In genomic region chr19:47250931-47251330, GRCm38 (mm10) we compare ENCODE assay signal across 25 mouse cellular contexts.
DNase-seq lines count a peak whose midpoint lies in the region; ATAC-seq and TF ChIP-seq lines count a peak whose summit lies in the region.
"Had no signal": no experiment of that assay in that cellular context is flagged by ENCODE, and none has a peak within 500 bp of the region (broad histone marks: within the 10 kb centered on the region; RNA-seq: fewer than 3 reads in every experiment).

No protein-coding gene starts in this region.

- H3K27me3 ChIP-seq in midbrain, embryonic 13.5 days, result peaks cover 40% of the 10 kb centered on the region
- peaks cover 39% of the 10 kb centered on the region for H3K27me3 ChIP-seq in midbrain, embryonic 15.5 days (replicated peaks)

- ATAC-seq in midbrain, embryonic 13.5 days, result 0 out of 2 replicates have a peak, but pooled peaks have one; percentile 30
- no peak for ATAC-seq in midbrain, embryonic 15.5 days (replicated peaks)
- ATAC-seq in granulocyte monocyte progenitor cell, adult 5-6 weeks (replicated peaks; ENCODE audit: poor library complexity, severe bottlenecking), result no peak
- ATAC-seq: activated CD4-positive, CD25-positive, alpha-beta regulatory T cell, adult 4 months; forebrain, postnatal 0 days; inflammation-experienced regulatory T-cells, adult 6 months had no signal

- no peak for DNase-seq in gastrocnemius, adult 2 months
- no peak for DNase-seq in gastrocnemius, postnatal 36 days
- peak; percentile 45 for DNase-seq in embryo, embryonic 10.5 days (ENCODE audit: low spot score)
- DNase-seq in heart, adult 11 months, result no peak
- DNase-seq: adrenal gland, postnatal 10 days; B cell, adult 2 months; cerebellum, adult 9-10 months; forebrain, postnatal 0 days; heart, postnatal 4 days; kidney, adult 18-20 months; liver; lung, postnatal 4 days; right cerebral cortex, postnatal 25 days; spleen, adult 18-20 months had no signal

- 0 out of 2 replicates have a peak, but pooled peaks cover 2% of the 10 kb centered on the region for H3K9me3 ChIP-seq in midbrain, embryonic 13.5 days
- no peaks in the 10 kb centered on the region for H3K9me3 ChIP-seq in midbrain, embryonic 15.5 days
- H3K9me3 ChIP-seq: heart, embryonic 10.5 days; limb, embryonic 10.5 days; liver, embryonic 15.5 days; lung, embryonic 15.5 days had no signal

- no peak overlapping the region for H3K9ac ChIP-seq in midbrain, embryonic 13.5 days (replicated peaks)
- no peak overlapping the region for H3K9ac ChIP-seq in midbrain, embryonic 15.5 days
- H3K9ac ChIP-seq: forebrain, postnatal 0 days; liver, embryonic 15.5 days; lung, embryonic 15.5 days had no signal

- peak overlapping the region; percentile 84; the same call in 1 of the 2 replicates for H3K27ac ChIP-seq in gastrocnemius, adult 2 months
- H3K27ac ChIP-seq in midbrain, embryonic 13.5 days, result no peak overlapping the region
- no peak overlapping the region for H3K27ac ChIP-seq in midbrain, embryonic 15.5 days
- H3K27ac ChIP-seq: heart, embryonic 10.5 days; left cerebral cortex, adult 2 months; limb, embryonic 10.5 days; liver, embryonic 15.5 days; lung, embryonic 15.5 days had no signal

- peaks cover 9% of the 10 kb centered on the region for H3K4me1 ChIP-seq in midbrain, embryonic 13.5 days (replicated peaks)
- H3K4me1 ChIP-seq in midbrain, embryonic 15.5 days, result peaks cover 8% of the 10 kb centered on the region

- TF ChIP-seq CTCF in gastrocnemius, adult 2 months (IDR thresholded peaks at IDR 0.05), result no peak

- H3K4me3 ChIP-seq in gastrocnemius, adult 2 months, result no peak overlapping the region
- no peak overlapping the region for H3K4me3 ChIP-seq in midbrain, embryonic 13.5 days (replicated peaks)
- no peak overlapping the region for H3K4me3 ChIP-seq in midbrain, embryonic 15.5 days
- H3K4me3 ChIP-seq: heart, embryonic 10.5 days; left cerebral cortex, adult 2 months; limb, embryonic 10.5 days; liver, embryonic 15.5 days; lung, embryonic 15.5 days had no signal

- no peak overlapping the region for H3K4me2 ChIP-seq in midbrain, embryonic 13.5 days (replicated peaks)
- H3K4me2 ChIP-seq in midbrain, embryonic 15.5 days, result no peak overlapping the region
- H3K4me2 ChIP-seq: liver, embryonic 15.5 days; lung, embryonic 15.5 days had no signal

- WGBS in midbrain, embryonic 13.5 days, result 44% methylated on average over 6 of the region's 6 CpGs
- WGBS in midbrain, embryonic 15.5 days, result 55% methylated on average over 6 of the region's 6 CpGs

- intact Hi-C loops in gastrocnemius, adult 2 months (cut with DNase I), result no loop called here
- intact Hi-C loops in gastrocnemius, postnatal 36 days (cut with DNase I), result no loop called here

- no peaks in the 10 kb centered on the region for H3K36me3 ChIP-seq in midbrain, embryonic 13.5 days
- no peaks in the 10 kb centered on the region for H3K36me3 ChIP-seq in midbrain, embryonic 15.5 days (replicated peaks)
- H3K36me3 ChIP-seq: G1E; heart, embryonic 10.5 days; limb, embryonic 10.5 days; liver, embryonic 15.5 days; lung, embryonic 15.5 days had no signal
